Mouse (Mus musculus): Measurements from ENCODE around the gene 4933405L10Rik.

The 4933405L10Rik gene

GRCm38 (mm10) chr8:105750606-105751005 lies 43.2 kb downstream of the 4933405L10Rik start:
- intact Hi-C loops (cut with DNase I), result no loop called here

DNA sequence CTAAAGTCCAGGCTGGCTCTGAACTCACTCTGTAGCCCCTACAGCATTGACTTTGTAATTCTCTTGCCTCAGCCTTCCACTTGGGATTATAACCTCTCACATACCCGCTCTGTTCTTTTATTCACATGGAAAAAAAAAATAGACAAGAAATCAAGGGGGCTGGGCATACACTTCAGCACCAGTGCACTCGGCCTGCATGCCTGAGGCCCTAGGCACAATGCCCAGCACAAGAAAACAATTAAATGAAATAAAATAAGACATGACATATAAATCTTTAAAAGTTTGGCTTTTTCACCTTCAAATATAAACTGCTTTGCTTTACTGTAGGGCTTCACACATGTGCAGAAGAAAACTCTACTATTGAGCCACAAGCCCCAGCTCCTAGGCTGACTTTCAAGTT lies 46.5 kb downstream of the 4933405L10Rik start:
- intact Hi-C loops (cut with DNase I), result no loop called here

- intact Hi-C loops (cut with DNase I), result no loop called here
Observed at GRCm38 (mm10) chr8:105754688-105755087, 47.2 kb downstream of the 4933405L10Rik start.

DNA sequence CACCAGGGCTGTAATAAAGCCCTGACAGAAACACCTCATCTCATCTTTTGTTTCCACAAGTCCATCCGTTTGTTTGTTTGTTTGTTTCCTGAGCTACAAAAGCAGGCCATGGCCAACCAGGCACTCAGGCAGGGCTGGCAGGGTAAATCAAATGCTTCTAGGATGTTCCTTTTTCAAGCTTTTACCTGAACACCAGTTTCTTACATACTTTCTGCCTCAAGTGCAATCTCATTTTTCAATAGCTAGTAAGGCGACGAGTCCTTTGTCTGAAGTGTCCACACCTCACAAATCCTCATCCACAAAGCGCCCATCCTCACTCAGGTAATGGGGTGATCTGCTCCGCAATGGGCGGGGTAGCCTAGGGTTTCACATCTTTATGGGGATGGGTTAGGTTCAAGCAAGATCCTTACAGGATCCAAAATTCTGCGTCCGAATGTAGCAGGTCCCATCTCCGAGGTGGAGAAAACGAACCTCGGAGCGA lies 50.4 kb downstream of the 4933405L10Rik start:
- intact Hi-C loops (cut with DNase I), result no loop called here

- intact Hi-C loops (cut with DNase I), result no loop called here
Observed at GRCm38 (mm10) chr8:105758277-105759108, 51.0 kb downstream of the 4933405L10Rik start, which contains the start of gene Gfod2. Gene Gfod2, minus strand, starts transcription at chr8:105758664.
